Mouse (Mus musculus) lung, adult 2 months (tissue): ENCODE data around the gene Sspo.

Experiments used
- CTCF ChIP-seq: fragments of 200-500 bp; IDR thresholded peaks from 2 replicates; pipeline ENCODE4 v1.5.1; 2011; ENCODE audit warnings: mild to moderate bottlenecking, low read length, control low read depth; ENCODE audit not compliant: insufficient read depth
- POLR2A ChIP-seq: fragments of 200-500 bp; IDR thresholded peaks from 2 replicates; pipeline ENCODE4 v1.6.1; 2011; ENCODE audit warnings: low read depth, mild to moderate bottlenecking, control low read depth, low read length, borderline replicate concordance; ENCODE audit errors: extremely low read depth

DNA sequence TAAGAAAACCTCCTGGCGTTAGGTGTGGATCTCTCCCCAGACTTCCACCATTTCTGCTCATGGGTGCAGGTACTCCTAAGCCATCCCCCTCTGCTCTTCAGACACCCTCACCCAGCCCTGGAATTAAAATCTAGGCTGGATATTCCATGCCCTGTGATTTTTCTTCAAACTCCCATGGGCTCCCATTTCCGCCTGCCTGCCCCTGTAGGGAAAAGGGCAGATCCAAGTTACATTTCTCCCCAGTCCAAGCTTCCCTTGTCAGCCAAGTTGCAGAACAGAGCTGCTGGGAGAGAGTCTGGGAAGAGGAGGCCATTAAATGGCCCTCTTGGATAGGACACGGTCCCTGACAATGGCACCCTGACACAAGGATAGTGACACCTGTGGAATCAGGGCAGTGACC is 1.8 kb upstream of the Sspo start:
- TF ChIP-seq CTCF (no peak), POLR2A (no peak)
